Mouse (Mus musculus): ENCODE measurements around the gene Ctnnbl1.

Gene Ctnnbl1

DNA sequence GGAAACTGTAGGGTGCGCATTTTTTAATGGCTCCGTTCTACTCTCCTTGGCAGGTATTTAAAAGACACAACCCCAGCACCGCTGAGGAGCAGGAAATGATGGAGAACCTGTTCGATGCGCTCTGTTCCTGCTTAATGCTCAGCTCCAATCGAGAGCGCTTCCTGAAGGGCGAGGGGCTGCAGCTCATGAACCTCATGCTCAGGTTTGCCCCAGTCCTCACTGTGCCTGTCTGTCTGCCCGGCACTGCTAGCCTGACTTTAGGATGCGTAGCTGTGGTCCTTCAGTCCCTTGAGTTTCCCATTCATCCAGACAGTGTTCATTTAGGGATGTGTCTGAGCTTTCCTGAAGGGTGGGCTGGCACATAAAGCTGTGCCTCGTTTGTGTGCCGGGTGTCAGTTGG, 82.2 kb downstream of the Ctnnbl1 start:
- no peak for DNase-seq (ENCODE audit: low read depth, low spot score)

GRCm38 (mm10) chr2:157821259-157821658, 84.1 kb downstream of the Ctnnbl1 start:
- DNase-seq (ENCODE audit: low read depth, low spot score), result no peak

DNA sequence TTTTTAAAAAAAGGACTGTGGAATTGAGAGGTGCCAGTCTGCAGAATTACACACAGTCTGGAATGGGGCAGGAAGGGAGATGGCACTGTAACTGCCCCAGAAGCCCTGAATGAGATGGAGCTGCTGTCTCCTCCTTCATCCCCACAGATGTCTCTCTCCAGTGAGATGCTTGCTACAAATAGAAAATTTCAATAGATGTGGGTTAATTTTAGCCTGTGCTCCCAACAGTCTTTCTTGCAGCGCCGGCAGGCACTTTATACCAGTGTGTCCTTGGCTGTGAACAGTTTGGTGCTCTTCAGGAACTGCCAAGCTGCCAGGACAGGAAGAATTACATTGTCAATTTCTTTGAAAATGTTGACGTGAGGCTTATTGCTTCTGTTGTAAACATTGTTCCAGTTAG, 86.3 kb downstream of the Ctnnbl1 start:
- DNase-seq (ENCODE audit: low read depth, low spot score), result no peak

GRCm38 (mm10) chr2:157824249-157824648, 87.0 kb downstream of the Ctnnbl1 start:
- DNase-seq (ENCODE audit: low read depth, low spot score), result no peak

DNA sequence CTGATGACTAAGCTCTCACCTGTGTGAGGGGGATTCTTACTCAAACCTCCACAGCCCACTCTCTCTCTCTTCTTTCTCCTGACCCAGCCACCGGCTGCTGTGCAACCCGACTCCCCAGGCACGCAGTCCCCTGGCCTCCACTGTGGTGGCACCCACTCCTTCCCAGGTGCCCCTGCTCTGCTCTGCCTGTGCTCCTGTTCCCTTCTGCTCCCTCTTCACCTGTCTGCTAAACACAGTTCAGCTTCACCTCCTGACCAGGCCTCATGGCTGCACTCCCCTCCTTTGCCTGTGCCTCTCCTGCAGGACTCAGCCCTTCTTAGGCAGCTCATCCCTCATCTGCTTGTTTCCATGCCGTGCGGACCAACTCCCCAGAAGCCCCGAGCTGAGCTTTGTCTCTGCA, 92.9 kb downstream of the Ctnnbl1 start:
- no peak for DNase-seq (ENCODE audit: low read depth, low spot score)

DNA sequence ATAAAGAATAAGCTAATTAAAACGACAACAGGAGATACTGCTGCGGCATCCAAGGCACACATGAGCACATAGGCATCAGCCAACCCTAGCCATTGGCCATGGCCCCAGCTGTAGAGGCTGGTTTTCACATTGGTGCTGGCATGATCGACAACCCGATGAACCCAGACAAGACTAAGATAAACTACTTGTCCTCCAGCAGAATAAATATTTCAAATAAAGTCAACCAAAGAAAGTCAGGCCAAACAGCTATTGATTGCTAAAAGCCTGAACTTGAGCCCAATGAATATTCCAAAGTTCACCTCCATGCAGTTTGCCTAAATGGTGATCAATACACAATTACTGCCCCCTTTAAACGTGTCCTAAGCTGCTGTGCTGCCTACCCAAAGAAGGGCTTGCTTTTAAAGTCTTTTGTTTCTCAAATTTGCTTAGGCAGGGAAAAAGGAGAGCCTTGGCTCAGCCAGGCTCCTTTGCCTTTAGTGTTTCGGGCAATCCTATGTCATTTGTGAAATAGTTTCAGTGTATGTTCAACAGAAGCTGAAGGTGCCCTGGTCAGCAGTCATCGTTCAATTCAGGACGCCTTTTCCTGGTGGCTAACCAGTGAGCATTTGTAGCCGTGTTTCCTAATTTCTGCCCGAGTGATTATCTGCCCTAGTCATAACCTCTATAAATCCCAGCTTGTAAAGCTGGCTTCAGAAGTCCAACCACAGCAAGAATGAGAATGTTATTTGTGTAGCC, 93.6 kb downstream of the Ctnnbl1 start:
- DNase-seq (ENCODE audit: low read depth, low spot score), result no peak

DNA sequence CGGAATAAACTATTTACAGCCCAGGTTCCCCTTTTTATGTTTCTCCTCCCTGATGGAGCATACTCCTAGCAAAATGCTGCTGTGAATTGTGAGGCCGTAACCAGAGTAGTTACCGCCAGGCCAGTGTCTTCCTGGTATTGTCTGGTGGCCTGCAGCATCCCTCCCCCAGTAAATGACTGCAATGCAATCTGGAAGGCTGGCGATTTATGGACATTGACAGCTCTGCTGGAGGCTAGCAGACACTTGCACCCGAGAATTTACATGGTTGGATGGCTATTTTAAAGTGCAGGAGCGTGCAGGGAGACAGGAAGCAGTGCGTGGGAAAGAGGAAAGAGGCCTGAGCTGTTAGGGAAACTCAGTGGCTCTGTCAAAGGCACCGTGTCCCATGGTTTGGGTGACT, 99.8 kb downstream of the Ctnnbl1 start:
- DNase-seq (ENCODE audit: low read depth, low spot score), result no peak

DNA sequence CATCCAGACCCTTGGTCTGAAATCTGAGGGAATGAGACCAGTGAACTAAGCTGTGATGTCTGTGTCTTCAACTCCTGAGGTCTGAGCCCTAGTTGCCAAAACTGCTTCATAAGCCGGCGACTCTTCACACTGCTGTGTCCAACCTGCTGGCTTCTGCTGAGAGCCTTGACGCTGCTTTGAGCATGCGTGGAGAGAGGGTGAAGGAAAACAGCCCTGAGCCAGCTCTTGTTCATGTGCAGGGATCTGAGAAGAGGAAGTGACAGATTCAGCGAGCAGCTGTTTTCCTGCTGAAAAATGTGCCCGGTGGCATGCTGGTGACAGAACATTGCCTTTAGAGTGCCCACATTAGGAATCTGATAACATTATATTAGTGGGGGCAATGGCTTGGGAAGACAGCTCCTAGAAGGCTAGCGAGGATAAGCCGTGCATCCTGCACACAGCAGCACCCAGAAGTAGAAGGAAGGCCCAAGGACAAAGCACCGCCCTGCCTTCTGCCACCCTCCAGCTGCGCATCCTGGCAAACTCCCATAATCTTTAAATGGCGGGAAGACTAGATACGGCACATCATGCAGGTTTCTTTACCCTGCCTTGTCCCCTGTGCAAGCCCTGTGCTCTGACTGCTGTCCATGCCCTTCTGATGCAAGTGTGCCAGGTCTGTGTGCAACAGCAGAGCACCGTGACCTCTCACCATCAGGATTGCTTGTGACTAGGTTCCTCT, 101.2 kb downstream of the Ctnnbl1 start:
- DNase-seq (ENCODE audit: low read depth, low spot score), result no peak

DNA sequence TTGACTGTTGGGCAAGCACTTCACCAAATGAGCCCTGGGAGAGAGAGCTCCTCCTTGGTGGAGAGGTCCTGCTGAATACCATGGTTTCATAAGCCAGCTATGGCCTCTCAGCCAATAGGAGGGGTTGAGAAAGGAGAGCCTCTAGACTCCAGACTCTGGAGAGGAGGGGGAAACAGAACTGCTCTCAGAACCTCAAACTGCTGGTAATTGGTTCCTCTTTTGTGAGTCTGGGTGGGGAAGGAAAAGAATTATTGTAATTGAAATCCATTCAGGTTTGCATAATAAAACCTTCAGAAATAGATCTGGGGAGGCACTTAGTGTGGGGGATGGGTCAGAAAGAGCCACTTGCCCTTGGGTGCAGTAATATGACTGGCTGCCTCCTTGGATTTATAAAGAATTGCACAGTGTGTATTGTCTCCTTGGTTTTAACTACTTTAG, 103.5 kb downstream of the Ctnnbl1 start:
- DNase-seq (ENCODE audit: low read depth, low spot score), result no peak

- no peak for DNase-seq (ENCODE audit: low read depth, low spot score)
These were observed 103.9 kb downstream of the Ctnnbl1 start for GRCm38 (mm10) chr2:157841121-157841520.

- no peak for DNase-seq (ENCODE audit: low read depth, low spot score)
These were observed 107.5 kb downstream of the Ctnnbl1 start for GRCm38 (mm10) chr2:157844746-157845145.

GRCm38 (mm10) chr2:157845831-157846230, 108.6 kb downstream of the Ctnnbl1 start:
- no peak for DNase-seq (ENCODE audit: low read depth, low spot score)

DNA sequence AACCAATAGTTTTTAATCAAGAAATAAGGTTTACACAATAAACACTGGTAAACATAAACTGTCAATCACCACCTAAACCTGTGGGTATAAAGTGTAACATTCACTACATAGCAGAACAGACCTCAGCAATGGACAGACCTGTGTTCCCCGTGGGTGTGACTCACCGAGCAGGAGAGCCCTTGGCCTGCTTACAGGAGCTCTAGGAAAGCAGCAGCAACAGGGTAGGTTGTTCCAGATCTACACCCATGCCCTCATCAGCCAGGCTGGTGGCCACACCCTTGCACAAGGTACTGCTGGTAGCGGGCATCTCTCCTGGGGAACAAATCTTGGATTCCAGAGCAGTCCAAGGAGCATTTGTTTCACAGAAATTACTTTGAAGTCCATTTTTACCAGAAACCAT, 115.9 kb downstream of the Ctnnbl1 start:
- DNase-seq (ENCODE audit: low read depth, low spot score), result no peak

- DNase-seq (ENCODE audit: low read depth, low spot score), result no peak
These were observed 118.6 kb downstream of the Ctnnbl1 start for GRCm38 (mm10) chr2:157855814-157856213.

GRCm38 (mm10) chr2:157857496-157857895, 120.3 kb downstream of the Ctnnbl1 start:
- no peak for DNase-seq (ENCODE audit: low read depth, low spot score)

GRCm38 (mm10) chr2:157858317-157858716, 121.1 kb downstream of the Ctnnbl1 start:
- no peak for DNase-seq (ENCODE audit: low read depth, low spot score)

- DNase-seq (ENCODE audit: low read depth, low spot score), result no peak
These were observed 122.0 kb downstream of the Ctnnbl1 start for GRCm38 (mm10) chr2:157859046-157859701.

- no peak for DNase-seq (ENCODE audit: low read depth, low spot score)
These were observed 124.2 kb downstream of the Ctnnbl1 start for GRCm38 (mm10) chr2:157861273-157861944.

GRCm38 (mm10) chr2:157862306-157862705, 125.1 kb downstream of the Ctnnbl1 start:
- DNase-seq (ENCODE audit: low read depth, low spot score), result no peak

GRCm38 (mm10) chr2:157867126-157867525, 129.9 kb downstream of the Ctnnbl1 start:
- no peak for DNase-seq (ENCODE audit: low read depth, low spot score)

DNA sequence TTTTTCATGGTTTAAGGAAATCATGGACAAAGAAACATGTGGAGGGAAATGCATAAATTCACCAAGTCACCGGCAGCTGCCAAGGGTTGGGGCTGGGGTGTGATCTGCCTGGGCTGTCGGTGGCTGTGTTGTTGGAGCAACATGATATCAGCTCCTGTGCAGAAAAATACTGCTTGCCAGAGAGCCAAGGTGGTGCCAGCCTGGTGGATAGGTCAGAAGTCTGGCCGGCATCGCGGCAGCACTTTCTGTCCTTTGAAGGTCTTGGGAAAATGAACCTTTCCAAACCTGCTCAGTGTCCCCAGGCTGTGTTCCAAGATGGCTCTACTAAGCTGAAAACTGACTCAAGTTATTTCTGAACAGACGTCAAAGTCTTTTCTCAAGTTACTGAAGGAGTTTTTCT, 133.0 kb downstream of the Ctnnbl1 start:
- DNase-seq (ENCODE audit: low read depth, low spot score), result no peak

- DNase-seq (ENCODE audit: low read depth, low spot score), result no peak
These were observed 136.0 kb downstream of the Ctnnbl1 start for GRCm38 (mm10) chr2:157873223-157873622.
